Mouse (Mus musculus): ENCODE measurements around the gene 3110021N24Rik. TPM values are rescaled to one million over a fixed set of nuclear protein-coding genes. Genes with fewer than 3 reads are reported as not detected.

The 3110021N24Rik gene
- polyA plus RNA-seq, 1 experiment from 2014 or later = 1.6 TPM

- no peak overlapping the region for H3K4me3 ChIP-seq (ENCODE audit: low read depth, low read length)
Observed at GRCm38 (mm10) chr4:108730450-108730849, 11.0 kb downstream of the 3110021N24Rik start.

GRCm38 (mm10) chr4:108731582-108731981, 12.1 kb downstream of the 3110021N24Rik start:
- Histone ChIP-seq H3K4me1 (ENCODE audit: control insufficient read depth, insufficient read depth, low read length) (no peaks in the 10 kb centered on the region), H3K27ac (ENCODE audit: low read depth, low read length) (no peak overlapping the region), H3K36me3 (ENCODE audit: control insufficient read depth, insufficient read depth, low read length) (no peaks in the 10 kb centered on the region), H3K27me3 (ENCODE audit: control insufficient read depth, insufficient read depth, low read length) (no peaks in the 10 kb centered on the region), H3K4me3 (ENCODE audit: low read depth, low read length) (no peak overlapping the region), H3K9ac (ENCODE audit: low read depth, low read length) (no peak overlapping the region), H3K9me3 (replicated peaks; ENCODE audit: control insufficient read depth, low read length) (no peaks in the 10 kb centered on the region), H3K4me2 (no peak overlapping the region)
- ATAC-seq (replicated peaks; ENCODE audit: insufficient number of reproducible peaks, low FRiP score, low TSS enrichment) = no peak
- 54% methylated on average over 3 of the region's 3 CpGs for WGBS (ENCODE audit: insufficient replicate concordance)

More at GRCm38 (mm10) chr4:108730450-108730849, 11.0 kb downstream of the 3110021N24Rik start:
- Histone ChIP-seq H3K27me3 (ENCODE audit: control insufficient read depth, insufficient read depth, low read length) (no peaks in the 10 kb centered on the region), H3K4me1 (ENCODE audit: control insufficient read depth, insufficient read depth, low read length) (no peaks in the 10 kb centered on the region), H3K9ac (ENCODE audit: low read depth, low read length) (no peak overlapping the region), H3K9me3 (replicated peaks; ENCODE audit: control insufficient read depth, low read length) (no peaks in the 10 kb centered on the region), H3K4me2 (no peak overlapping the region), H3K27ac (ENCODE audit: low read depth, low read length) (no peak overlapping the region), H3K36me3 (ENCODE audit: control insufficient read depth, insufficient read depth, low read length) (0 out of 2 replicates have a peak, but pooled peaks cover 1% of the 10 kb centered on the region)
- WGBS (ENCODE audit: insufficient replicate concordance) = 72% methylated on average over 1 of the region's 1 CpGs
- ATAC-seq (replicated peaks; ENCODE audit: insufficient number of reproducible peaks, low FRiP score, low TSS enrichment) = no peak

DNA sequence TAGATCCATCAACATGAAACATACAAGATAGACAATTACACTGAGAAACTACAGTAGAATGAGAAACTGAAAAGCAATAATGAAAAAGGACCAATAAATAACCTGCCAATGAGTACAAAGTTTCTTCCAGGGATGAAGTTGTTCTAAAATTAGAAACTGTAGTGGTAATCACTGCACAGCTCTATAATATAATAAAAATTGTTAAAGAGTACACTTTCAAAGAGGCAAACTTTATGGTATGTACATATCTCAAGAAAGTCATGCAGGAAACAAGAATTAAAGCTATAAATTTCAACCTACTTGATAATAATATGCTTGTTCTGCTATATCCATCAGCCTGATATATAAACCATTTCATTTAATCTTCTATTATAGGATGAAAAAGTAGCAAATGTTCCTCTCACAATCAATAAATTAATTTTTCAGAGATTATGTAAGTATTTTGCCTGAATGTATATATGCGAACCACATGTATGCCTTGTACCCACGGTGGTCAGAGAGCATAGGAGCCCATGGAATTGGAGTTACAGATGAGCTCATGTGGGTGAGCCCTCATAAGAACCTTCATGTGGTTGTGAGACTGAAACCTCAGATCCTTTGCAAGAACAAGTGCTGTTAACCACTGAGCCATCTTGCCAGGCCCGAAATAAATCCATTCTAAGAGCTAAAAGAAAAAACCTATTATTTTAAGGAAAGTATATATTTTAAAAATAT, 26.9 kb downstream of the 3110021N24Rik start:
- no peaks in the 10 kb centered on the region for H3K9me3 ChIP-seq (replicated peaks; ENCODE audit: control insufficient read depth, low read length)
- H3K4me1 ChIP-seq (ENCODE audit: control insufficient read depth, insufficient read depth, low read length) = no peaks in the 10 kb centered on the region
- ATAC-seq (replicated peaks; ENCODE audit: insufficient number of reproducible peaks, low FRiP score, low TSS enrichment) = no peak
- no peak overlapping the region for H3K27ac ChIP-seq (ENCODE audit: low read depth, low read length)
- H3K27me3 ChIP-seq (ENCODE audit: control insufficient read depth, insufficient read depth, low read length) = no peaks in the 10 kb centered on the region
- no peak overlapping the region for H3K9ac ChIP-seq (ENCODE audit: low read depth, low read length)
- H3K4me2 ChIP-seq = no peak overlapping the region
- no peaks in the 10 kb centered on the region for H3K36me3 ChIP-seq (ENCODE audit: control insufficient read depth, insufficient read depth, low read length)
- WGBS (ENCODE audit: insufficient replicate concordance) = 81% methylated on average over 3 of the region's 3 CpGs
- no peak overlapping the region for H3K4me3 ChIP-seq (ENCODE audit: low read depth, low read length)

DNA sequence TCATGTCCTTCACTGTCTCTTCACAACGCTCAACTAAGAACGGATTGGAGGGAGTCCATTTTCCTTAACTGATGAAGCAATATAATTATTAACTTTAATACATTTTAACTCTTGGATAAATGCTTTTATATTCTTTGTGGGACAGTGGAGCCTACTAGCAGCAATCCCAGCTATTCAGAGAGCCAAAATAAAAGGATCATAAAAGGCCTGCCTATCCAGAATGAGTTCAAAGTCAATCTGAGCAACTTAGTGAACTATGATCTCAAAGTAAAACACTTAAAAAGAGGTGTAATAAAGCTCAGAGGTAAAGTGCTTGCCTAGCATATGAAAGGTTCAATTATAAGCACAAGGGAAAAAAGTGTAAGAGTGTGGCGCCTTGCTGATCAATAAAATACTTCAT, 40.1 kb downstream of the 3110021N24Rik start:
- no peak overlapping the region for H3K4me2 ChIP-seq
- no peaks in the 10 kb centered on the region for H3K4me1 ChIP-seq (ENCODE audit: control insufficient read depth, insufficient read depth, low read length)
- no peaks in the 10 kb centered on the region for H3K27me3 ChIP-seq (ENCODE audit: control insufficient read depth, insufficient read depth, low read length)
- H3K9ac ChIP-seq (ENCODE audit: low read depth, low read length) = no peak overlapping the region
- H3K36me3 ChIP-seq (ENCODE audit: control insufficient read depth, insufficient read depth, low read length) = no peaks in the 10 kb centered on the region
- WGBS (ENCODE audit: insufficient replicate concordance) = 91% methylated on average over 3 of the region's 3 CpGs
- no peaks in the 10 kb centered on the region for H3K9me3 ChIP-seq (replicated peaks; ENCODE audit: control insufficient read depth, low read length)
- H3K27ac ChIP-seq (ENCODE audit: low read depth, low read length) = no peak overlapping the region
- H3K4me3 ChIP-seq (ENCODE audit: low read depth, low read length) = no peak overlapping the region
- no peak for ATAC-seq (replicated peaks; ENCODE audit: insufficient number of reproducible peaks, low FRiP score, low TSS enrichment)

- no peak overlapping the region for H3K4me2 ChIP-seq
- H3K27me3 ChIP-seq (ENCODE audit: control insufficient read depth, insufficient read depth, low read length) = no peaks in the 10 kb centered on the region
- H3K36me3 ChIP-seq (ENCODE audit: control insufficient read depth, insufficient read depth, low read length) = no peaks in the 10 kb centered on the region
- no peak overlapping the region for H3K27ac ChIP-seq (ENCODE audit: low read depth, low read length)
- ATAC-seq (replicated peaks; ENCODE audit: insufficient number of reproducible peaks, low FRiP score, low TSS enrichment) = no peak
- no peaks in the 10 kb centered on the region for H3K9me3 ChIP-seq (replicated peaks; ENCODE audit: control insufficient read depth, low read length)
- H3K4me3 ChIP-seq (ENCODE audit: low read depth, low read length) = no peak overlapping the region
- no peaks in the 10 kb centered on the region for H3K4me1 ChIP-seq (ENCODE audit: control insufficient read depth, insufficient read depth, low read length)
- no peak overlapping the region for H3K9ac ChIP-seq (ENCODE audit: low read depth, low read length)
Observed at GRCm38 (mm10) chr4:108768527-108768926, 49.1 kb downstream of the 3110021N24Rik start.

- no peaks in the 10 kb centered on the region for H3K4me1 ChIP-seq (ENCODE audit: control insufficient read depth, insufficient read depth, low read length)
- ATAC-seq (replicated peaks; ENCODE audit: insufficient number of reproducible peaks, low FRiP score, low TSS enrichment) = peak; percentile 53
- no peaks in the 10 kb centered on the region for H3K9me3 ChIP-seq (replicated peaks; ENCODE audit: control insufficient read depth, low read length)
- no peaks in the 10 kb centered on the region for H3K36me3 ChIP-seq (ENCODE audit: control insufficient read depth, insufficient read depth, low read length)
- H3K27me3 ChIP-seq (ENCODE audit: control insufficient read depth, insufficient read depth, low read length) = no peaks in the 10 kb centered on the region
- peak overlapping the region; percentile 94 for H3K27ac ChIP-seq (ENCODE audit: low read depth, low read length)
- H3K9ac ChIP-seq (ENCODE audit: low read depth, low read length) = peak overlapping the region; percentile 95
- peak overlapping the region; percentile 78 for H3K4me2 ChIP-seq
- H3K4me3 ChIP-seq (ENCODE audit: low read depth, low read length) = peak overlapping the region; percentile 80
- WGBS (ENCODE audit: insufficient replicate concordance) = 2% methylated on average over 7 of the region's 7 CpGs
Observed at GRCm38 (mm10) chr4:108779763-108780056, 60.3 kb downstream of the 3110021N24Rik start.

- Histone ChIP-seq H3K9me3 (replicated peaks; ENCODE audit: control insufficient read depth, low read length) (no peaks in the 10 kb centered on the region), H3K36me3 (ENCODE audit: control insufficient read depth, insufficient read depth, low read length) (no peaks in the 10 kb centered on the region), H3K9ac (ENCODE audit: low read depth, low read length) (peak within 1 kb of the TSS; percentile 95), H3K4me3 (ENCODE audit: low read depth, low read length) (peak within 1 kb of the TSS; percentile 80), H3K4me2 (peak within 1 kb of the TSS; percentile 78), H3K4me1 (ENCODE audit: control insufficient read depth, insufficient read depth, low read length) (no peaks in the 10 kb centered on the region), H3K27me3 (ENCODE audit: control insufficient read depth, insufficient read depth, low read length) (no peaks in the 10 kb centered on the region), H3K27ac (ENCODE audit: low read depth, low read length) (peak within 1 kb of the TSS; percentile 94)
- under 1% methylated on average over 84 of the region's 111 CpGs for WGBS (ENCODE audit: insufficient replicate concordance)
- ATAC-seq (replicated peaks; ENCODE audit: insufficient number of reproducible peaks, low FRiP score, low TSS enrichment) = peak; percentile 86
Observed at GRCm38 (mm10) chr4:108780057-108780863, 60.8 kb downstream of the 3110021N24Rik start, which contains the start of gene Zfyve9. TSS of gene Zfyve9 (minus strand) at chr4:108780798.

DNA sequence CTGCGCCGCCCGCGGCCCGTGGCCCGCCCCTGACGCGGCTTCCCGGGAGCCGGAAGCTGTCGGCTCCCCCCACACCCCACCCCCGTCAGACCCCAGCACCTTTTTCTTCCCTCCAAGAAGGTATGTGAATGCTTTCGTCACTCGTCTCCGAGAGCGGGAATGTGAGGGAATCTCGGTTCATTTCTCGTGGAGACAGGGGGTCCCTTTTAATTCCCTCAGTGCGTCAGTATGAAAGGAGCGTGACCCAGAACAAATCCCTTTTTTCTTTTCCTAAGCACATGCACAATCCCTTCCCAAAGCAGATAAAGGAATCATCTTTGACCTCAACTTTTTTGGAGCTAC, 61.4 kb downstream of the 3110021N24Rik start:
- under 1% methylated on average over 20 of the region's 20 CpGs for WGBS (ENCODE audit: insufficient replicate concordance)

More for the DNA sequence above, 61.4 kb downstream of the 3110021N24Rik start:
- peak overlapping the region; percentile 94 for H3K27ac ChIP-seq (ENCODE audit: low read depth, low read length)
- H3K9ac ChIP-seq (ENCODE audit: low read depth, low read length) = peak overlapping the region; percentile 95
- H3K27me3 ChIP-seq (ENCODE audit: control insufficient read depth, insufficient read depth, low read length) = no peaks in the 10 kb centered on the region
- ATAC-seq (replicated peaks; ENCODE audit: insufficient number of reproducible peaks, low FRiP score, low TSS enrichment) = no peak
- H3K4me1 ChIP-seq (ENCODE audit: control insufficient read depth, insufficient read depth, low read length) = no peaks in the 10 kb centered on the region
- peak overlapping the region; percentile 80 for H3K4me3 ChIP-seq (ENCODE audit: low read depth, low read length)
- no peaks in the 10 kb centered on the region for H3K36me3 ChIP-seq (ENCODE audit: control insufficient read depth, insufficient read depth, low read length)
- H3K4me2 ChIP-seq = peak overlapping the region; percentile 78
- H3K9me3 ChIP-seq (replicated peaks; ENCODE audit: control insufficient read depth, low read length) = no peaks in the 10 kb centered on the region
